Mouse (Mus musculus): Measurements from ENCODE around the gene 4933421I07Rik. TPM values are rescaled to one million over a fixed set of nuclear protein-coding genes. Genes with fewer than 3 reads are reported as not detected.

The 4933421I07Rik gene
- total and polyA plus RNA-seq, 2 experiments from 2014 or later, result not detected

DNA sequence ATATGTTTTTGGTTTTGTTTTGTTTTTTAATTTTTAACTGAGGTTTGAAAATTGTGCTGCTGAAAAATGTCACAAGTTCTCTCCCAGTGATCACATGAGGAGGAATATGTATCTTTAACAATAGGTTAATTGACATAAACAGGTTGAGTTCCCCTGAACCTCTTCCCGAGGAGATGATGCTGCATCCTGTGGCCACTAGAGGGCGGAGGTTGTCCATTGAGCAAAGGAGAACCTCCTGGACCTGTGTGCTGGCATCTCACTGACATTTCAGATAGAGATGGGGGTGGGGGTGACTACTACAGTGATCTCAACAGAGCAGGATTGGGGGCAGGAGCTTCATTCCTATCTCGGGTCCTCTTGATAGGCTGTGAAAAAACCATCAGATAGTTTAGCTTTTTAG is 2.7 kb upstream of the 4933421I07Rik start:
- peaks cover 6% of the 10 kb centered on the region; the same call in 1 of the 2 replicates for H3K9me3 ChIP-seq (replicated peaks; ENCODE audit: control insufficient read depth, low read length)
- ATAC-seq (ENCODE audit: insufficient read depth, low read depth) (no peak), DNase-seq (ENCODE audit: low spot score) (no peak)
- no peak overlapping the region for H3K4me2 ChIP-seq (ENCODE audit: low read depth, low read length)
- H3K4me1 ChIP-seq (ENCODE audit: control insufficient read depth, insufficient read depth), result no peaks in the 10 kb centered on the region
- TF ChIP-seq EP300 (IDR thresholded peaks at IDR 0.05; ENCODE audit: low read depth), result no peak
- TF ChIP-seq CTCF (IDR thresholded peaks at IDR 0.05; ENCODE audit: low read depth), result no peak
- WGBS, result 38% methylated on average over 3 of the region's 3 CpGs
- H3K4me3 ChIP-seq (ENCODE audit: low read depth, low read length), result no peak overlapping the region
- no peaks in the 10 kb centered on the region for H3K36me3 ChIP-seq (replicated peaks; ENCODE audit: control insufficient read depth, insufficient read depth, low read length)
- no peak overlapping the region for H3K27ac ChIP-seq (ENCODE audit: low read depth)
- no peak overlapping the region for H3K9ac ChIP-seq (replicated peaks; ENCODE audit: low read depth, low read length)
- no peaks in the 10 kb centered on the region for H3K27me3 ChIP-seq (ENCODE audit: control insufficient read depth, insufficient read depth, low read length)

DNA sequence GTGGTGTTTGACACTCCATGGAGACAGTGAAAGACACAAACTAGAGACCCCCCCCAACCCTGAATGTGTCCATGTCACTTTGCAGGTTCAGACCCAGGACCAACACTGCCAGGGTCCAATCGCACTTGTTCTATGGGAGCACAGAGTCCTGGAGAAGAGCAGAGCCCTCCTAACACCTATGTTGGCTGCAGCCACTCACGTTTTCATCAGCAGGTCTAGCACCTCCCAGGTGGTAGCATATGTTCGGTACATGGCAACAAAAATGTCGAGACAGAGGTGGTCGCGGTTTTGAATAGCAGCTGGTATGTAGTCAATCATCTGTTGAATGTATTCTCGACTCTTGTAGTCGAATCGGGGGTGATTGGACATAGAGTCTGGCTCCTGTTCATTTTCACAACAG is 568 bp downstream of the 4933421I07Rik start:
- Histone ChIP-seq H3K36me3 (replicated peaks; ENCODE audit: control insufficient read depth, insufficient read depth, low read length) (no peaks in the 10 kb centered on the region), H3K4me2 (ENCODE audit: low read depth, low read length) (no peak overlapping the region), H3K4me1 (ENCODE audit: control insufficient read depth, insufficient read depth) (no peaks in the 10 kb centered on the region), H3K27me3 (ENCODE audit: control insufficient read depth, insufficient read depth, low read length) (no peaks in the 10 kb centered on the region), H3K27ac (ENCODE audit: low read depth) (no peak overlapping the region), H3K9me3 (replicated peaks; ENCODE audit: control insufficient read depth, low read length) (no peaks in the 10 kb centered on the region), H3K4me3 (ENCODE audit: low read depth, low read length) (no peak overlapping the region), H3K9ac (replicated peaks; ENCODE audit: low read depth, low read length) (no peak overlapping the region)
- DNase-seq (ENCODE audit: low spot score) (no peak), ATAC-seq (ENCODE audit: insufficient read depth, low read depth) (no peak)
- 75% methylated on average over 9 of the region's 9 CpGs for WGBS
- TF ChIP-seq CTCF (IDR thresholded peaks at IDR 0.05; ENCODE audit: low read depth) (no peak), EP300 (IDR thresholded peaks at IDR 0.05; ENCODE audit: low read depth) (no peak)

Other genes with a start within 250 kb of the 4933421I07Rik start
- gene Vmn2r61, start 188.1 kb downstream of the 4933421I07Rik start, total RNA-seq (2014; rRNA removed; ENCODE audit: low replicate concordance), result not detected in 2 replicates
- gene Vmn2r61, start 188.1 kb downstream of the 4933421I07Rik start, polyA plus RNA-seq (2015; fragmentation: Nextera tagmentation; extraction: Ambion mirVana), result not detected in 2 replicates
- 2.4 and 17.8 TPM in 2 replicates for gene Zfp141, start 57.6 kb upstream of the 4933421I07Rik start, total RNA-seq (2014; rRNA removed; ENCODE audit: low replicate concordance)
- gene Zfp141, start 57.6 kb upstream of the 4933421I07Rik start, polyA plus RNA-seq (2015; fragmentation: Nextera tagmentation; extraction: Ambion mirVana), result 3.2 and 3.3 TPM in 2 replicates
- gene Gm21028, start 130.5 kb upstream of the 4933421I07Rik start, total RNA-seq (2014; rRNA removed; ENCODE audit: low replicate concordance), result not detected in 2 replicates
- gene Gm21028, start 130.5 kb upstream of the 4933421I07Rik start, polyA plus RNA-seq (2015; fragmentation: Nextera tagmentation; extraction: Ambion mirVana), result not detected in 2 replicates
- 0.53 TPM in 1 of 2 replicates, not detected in the other for gene Zfp977, start 144.4 kb upstream of the 4933421I07Rik start, total RNA-seq (2014; rRNA removed; ENCODE audit: low replicate concordance)
- 0.66 and 0.82 TPM in 2 replicates for gene Zfp977, start 144.4 kb upstream of the 4933421I07Rik start, polyA plus RNA-seq (2015; fragmentation: Nextera tagmentation; extraction: Ambion mirVana)
- gene Zfp976, start 194.5 kb upstream of the 4933421I07Rik start, total RNA-seq (2014; rRNA removed; ENCODE audit: low replicate concordance), result 0.19 and 1.4 TPM in 2 replicates
- 0.77 and 0.83 TPM in 2 replicates for gene Zfp976, start 194.5 kb upstream of the 4933421I07Rik start, polyA plus RNA-seq (2015; fragmentation: Nextera tagmentation; extraction: Ambion mirVana)
- gene Zfp975, start 244.6 kb upstream of the 4933421I07Rik start, total RNA-seq (2014; rRNA removed; ENCODE audit: low replicate concordance), result 0.23 and 0.31 TPM in 2 replicates
- gene Zfp975, start 244.6 kb upstream of the 4933421I07Rik start, polyA plus RNA-seq (2015; fragmentation: Nextera tagmentation; extraction: Ambion mirVana), result 4.1 and 4.3 TPM in 2 replicates